Mouse (Mus musculus) CD4-positive, CD25-positive, alpha-beta regulatory T cell, adult 2 months (primary cell): ENCODE measurements around the gene Rad51b.

ENCODE experiments used
- DNase-seq: peaks from one replicate; pipeline ENCODE4 v3.0.0-alpha.2; 2012; ENCODE audit warnings: low read depth, low spot score

The Rad51b gene

GRCm38 (mm10) chr12:79297121-79297576 lies at the start of gene Rad51b:
Rad51b (plus strand) TSS chr12:79297282.
- peak; percentile 89 for DNase-seq

DNA sequence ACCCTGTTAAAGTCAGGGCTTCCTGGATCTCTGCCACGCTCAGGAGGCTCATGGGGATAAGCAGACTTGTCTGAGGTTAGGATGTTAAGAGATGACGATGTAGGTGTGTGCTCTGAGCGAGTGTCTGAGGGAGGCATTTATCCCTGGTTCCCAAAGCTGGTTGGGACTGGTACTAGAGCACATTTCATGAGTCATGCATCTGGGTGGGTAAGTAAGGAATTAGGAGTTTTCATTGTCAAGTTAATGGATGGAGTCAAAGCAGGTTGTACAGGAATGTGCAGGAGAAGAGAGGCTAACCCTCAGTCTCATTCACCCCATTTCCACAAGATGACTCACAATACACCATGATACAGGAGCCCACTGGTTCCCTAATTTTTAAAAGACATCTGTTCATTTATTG lies 49.0 kb upstream of the Rad51b start:
- no peak for DNase-seq

- DNase-seq, result no peak
These were observed 43.6 kb upstream of the Rad51b start for GRCm38 (mm10) chr12:79253294-79254053.

GRCm38 (mm10) chr12:79254975-79255374 lies 42.1 kb upstream of the Rad51b start:
- no peak for DNase-seq

DNA sequence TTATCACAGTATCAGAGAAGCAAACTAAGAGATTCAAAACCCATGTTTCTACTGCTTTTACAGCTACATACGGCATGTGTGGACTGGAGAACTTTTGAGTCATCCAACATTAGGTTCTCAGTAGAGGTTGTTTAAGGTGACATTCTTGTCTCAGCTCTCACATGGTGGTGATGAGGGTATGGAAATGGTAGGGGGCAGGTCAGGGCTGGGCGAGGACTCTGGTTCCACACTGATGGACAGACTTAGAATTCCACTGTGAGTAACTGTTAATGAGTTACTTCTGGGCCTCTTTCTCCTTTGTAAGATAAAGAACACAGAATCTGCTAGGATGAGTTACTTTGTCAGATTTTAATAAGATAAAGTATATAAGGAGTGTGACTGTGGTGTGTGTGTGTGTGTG lies 36.9 kb upstream of the Rad51b start:
- no peak for DNase-seq

DNA sequence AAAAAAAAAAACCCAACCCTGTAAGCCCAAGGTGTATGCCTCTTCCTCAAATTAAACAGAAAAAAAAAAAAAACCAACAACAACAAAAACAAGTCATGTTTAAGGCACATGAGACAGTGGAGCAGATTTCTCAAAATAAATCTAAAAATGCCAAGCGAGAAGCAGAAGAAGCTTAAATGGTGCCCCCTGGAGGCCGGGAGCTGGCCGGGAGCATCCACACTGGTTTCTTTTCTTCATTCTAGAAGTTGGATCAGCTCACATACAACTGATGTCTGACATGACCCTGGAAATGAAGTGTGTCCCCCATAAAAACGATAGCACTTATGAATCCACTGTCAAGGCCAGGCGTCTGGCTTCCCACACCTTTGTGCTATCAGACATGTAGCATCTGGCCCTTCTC lies 36.0 kb upstream of the Rad51b start:
- DNase-seq, result peak; percentile 25

DNA sequence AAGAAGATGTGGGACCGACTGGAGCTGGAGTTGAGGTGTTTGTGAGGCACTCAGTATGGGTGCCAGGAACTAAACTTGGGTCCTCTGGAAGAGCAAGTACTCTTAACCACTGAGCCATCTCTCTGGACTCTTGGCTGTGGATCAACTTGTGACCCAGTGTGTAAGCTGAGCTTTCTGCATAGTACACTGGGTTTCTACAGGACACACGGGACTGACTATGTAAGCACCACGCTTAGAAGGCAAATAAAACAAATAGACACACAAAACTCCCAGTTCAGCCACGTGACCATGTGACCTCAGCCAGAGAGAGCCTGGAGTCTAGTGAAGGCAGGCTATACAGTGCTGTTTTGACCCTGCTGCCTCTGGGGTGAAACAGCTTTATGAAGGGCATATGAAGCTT lies 24.5 kb upstream of the Rad51b start:
- no peak for DNase-seq

GRCm38 (mm10) chr12:79279513-79280115 lies 17.5 kb upstream of the Rad51b start:
- no peak for DNase-seq

- no peak for DNase-seq
These were observed 14.5 kb upstream of the Rad51b start for GRCm38 (mm10) chr12:79282595-79282994.

GRCm38 (mm10) chr12:79292874-79293273 lies 4.2 kb upstream of the Rad51b start:
- DNase-seq, result no peak

- peak; percentile 95 for DNase-seq
These were observed 811 bp upstream of the Rad51b start, which contains the start of gene Zfyve26 for GRCm38 (mm10) chr12:79296126-79296816. Zfyve26 (minus strand) TSS chr12:79296304.

- DNase-seq, result peak; percentile 11
These were observed 978 bp downstream of the Rad51b start for GRCm38 (mm10) chr12:79297884-79298636.

DNA sequence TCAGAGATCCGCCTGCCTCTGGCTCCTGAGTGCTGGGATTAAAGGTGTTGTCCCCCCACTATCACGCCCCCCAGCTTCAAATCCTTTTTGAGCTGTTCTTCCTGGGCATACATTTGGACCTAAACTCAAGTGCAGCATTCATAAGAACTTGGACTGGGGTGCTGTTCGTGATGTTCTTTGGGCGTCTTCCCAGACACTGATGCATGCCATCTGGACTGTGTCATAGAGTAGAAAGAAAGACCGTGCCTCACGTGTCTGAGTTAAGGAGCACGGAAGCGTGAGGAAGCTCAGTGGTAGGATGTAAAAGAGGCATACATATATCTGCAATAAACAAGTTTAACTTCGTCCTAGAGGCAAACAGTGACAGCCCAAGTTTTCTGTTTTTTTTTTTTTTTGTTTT lies 4.7 kb downstream of the Rad51b start:
- no peak for DNase-seq

- DNase-seq, result peak; percentile 17
These were observed 8.0 kb downstream of the Rad51b start for GRCm38 (mm10) chr12:79305131-79305530.

DNA sequence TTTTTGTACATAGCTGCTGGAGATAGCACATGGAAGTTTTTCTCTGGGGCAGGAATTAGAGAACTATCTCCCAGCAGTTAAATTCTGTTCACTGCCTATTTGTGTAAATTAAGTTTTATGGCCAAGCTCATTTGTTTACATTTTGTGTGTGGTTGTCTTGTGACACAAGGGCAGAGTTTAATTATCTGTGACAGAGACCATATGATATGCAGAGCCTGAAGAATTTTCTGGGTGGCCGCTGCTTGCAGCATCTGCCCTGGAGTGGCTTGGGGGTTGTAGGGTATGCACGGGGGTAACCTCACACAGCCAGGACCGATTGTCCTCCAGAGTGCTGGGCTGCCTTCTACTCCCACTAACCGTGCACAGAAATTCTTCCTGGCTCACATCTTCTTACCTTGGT lies 8.9 kb downstream of the Rad51b start:
- DNase-seq, result no peak

DNA sequence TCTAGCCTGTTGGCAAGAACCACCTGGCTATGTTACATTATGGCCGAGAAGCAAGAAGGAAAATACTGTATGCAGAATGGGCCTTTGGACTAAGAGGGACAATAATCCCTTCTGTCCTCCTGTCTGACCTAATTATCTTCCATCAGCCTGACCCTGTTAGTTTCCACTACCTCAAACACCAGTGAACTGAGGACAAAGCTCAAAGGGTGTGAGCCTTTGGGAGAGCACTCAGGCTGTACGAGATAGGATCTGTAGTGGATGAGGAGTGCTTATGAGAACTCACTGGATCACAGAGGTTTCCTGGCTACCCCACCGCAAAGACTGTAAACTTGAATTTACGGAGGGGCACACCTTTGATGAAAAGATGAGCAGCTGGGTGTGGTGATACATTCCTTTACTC lies 16.6 kb downstream of the Rad51b start:
- DNase-seq, result no peak

- no peak for DNase-seq
These were observed 20.3 kb downstream of the Rad51b start for GRCm38 (mm10) chr12:79317339-79317738.

- DNase-seq, result no peak
These were observed 23.8 kb downstream of the Rad51b start for GRCm38 (mm10) chr12:79320895-79321294.

- peak; percentile 60 for DNase-seq
These were observed 25.5 kb downstream of the Rad51b start for GRCm38 (mm10) chr12:79322539-79322938.

GRCm38 (mm10) chr12:79326236-79326635 lies 29.2 kb downstream of the Rad51b start:
- no peak for DNase-seq

DNA sequence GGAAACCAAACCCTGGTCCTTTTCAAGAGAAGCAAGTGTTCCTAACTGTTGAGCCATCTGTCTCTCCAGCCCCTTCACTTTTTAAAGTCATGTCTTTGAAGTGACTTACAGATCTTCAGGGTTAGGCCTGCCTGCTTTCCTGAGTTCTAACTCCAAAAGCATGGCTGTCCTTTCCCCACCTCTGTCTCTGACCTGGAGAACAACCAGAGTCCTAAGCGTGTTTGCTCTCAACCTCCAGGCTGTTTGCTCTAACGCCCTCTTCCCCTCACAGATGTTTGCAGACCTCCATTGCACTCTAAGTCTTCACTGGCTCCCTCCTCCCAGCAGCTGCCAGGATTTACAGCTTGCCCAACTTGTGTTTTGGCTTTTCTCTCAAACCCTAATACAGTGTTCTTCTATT lies 29.7 kb downstream of the Rad51b start:
- no peak for DNase-seq

DNA sequence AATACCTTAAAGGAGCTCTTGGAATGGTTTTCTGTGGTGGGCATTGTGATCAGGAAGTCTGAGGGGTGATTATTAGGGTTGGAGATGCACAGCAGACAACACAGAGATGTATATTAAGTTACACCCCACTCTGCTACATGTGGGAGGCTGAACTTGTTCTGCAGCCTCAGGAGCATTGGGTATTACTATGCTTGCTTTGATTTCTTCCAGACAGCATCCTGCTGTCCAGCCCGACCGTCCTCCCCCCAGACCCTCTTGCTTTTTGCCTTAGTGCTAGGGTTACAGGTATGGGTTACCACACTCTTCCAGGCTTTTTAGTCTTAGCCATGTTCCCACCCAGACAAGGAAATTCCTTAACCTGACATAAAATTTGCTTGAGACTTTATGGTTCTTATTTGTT lies 30.8 kb downstream of the Rad51b start:
- no peak for DNase-seq
